Mouse (Mus musculus) MEL (cell line): ENCODE data around the gene Mlip. TPM values are rescaled to one million over a fixed set of nuclear protein-coding genes. Genes with fewer than 3 reads are reported as not detected.

Source experiments
- DNase-seq: peaks from one replicate; pipeline ENCODE4 v3.0.0; 2011; ENCODE audit warnings: low read depth, low spot score
- H3K27ac ChIP-seq: 2 replicates; pipeline ENCODE4 v1.5.1; 2012; ENCODE audit warnings: low read depth, mild to moderate bottlenecking, control low read depth, low read length, moderate library complexity; ENCODE audit not compliant: control insufficient read depth
- H3K27me3 ChIP-seq, 2 experiments: fragments of 150-350 bp in 1 of 2; sonication (generic) in 1 of 2; 2 replicates each; pipeline ENCODE4 v1.6.1; 2012; ENCODE audit warnings: low read length in 2 of 2, mild to moderate bottlenecking in 2 of 2, improper control_type of control experiment in 1 of 2, moderate library complexity in 1 of 2; ENCODE audit not compliant: insufficient read depth in 2 of 2, control insufficient read depth in 1 of 2
- H3K36me3 ChIP-seq, 2 experiments: 2 replicates each; pipeline ENCODE4 v1.6.1; 2012 to 2014; ENCODE audit warnings: low read length in 2 of 2, improper control_type of control experiment in 1 of 2, inconsistent platforms in 1 of 2, mild to moderate bottlenecking in 1 of 2; ENCODE audit not compliant: insufficient read depth in 2 of 2, control insufficient read depth in 1 of 2
- H3K4me1 ChIP-seq, 2 experiments: fragments of 150-350 bp in 1 of 2; sonication (generic) in 1 of 2; 2 replicates each; pipeline ENCODE4 v1.6.1; 2012; ENCODE audit warnings: low read length in 2 of 2, improper control_type of control experiment in 1 of 2, mild to moderate bottlenecking in 1 of 2; ENCODE audit not compliant: insufficient read depth in 2 of 2, control insufficient read depth in 1 of 2
- H3K4me3 ChIP-seq, 2 experiments: fragments of 150-350 bp in 1 of 2; sonication (generic) in 1 of 2; 2 replicates each; pipeline ENCODE4 v1.5.1; 2012; ENCODE audit warnings: low read depth in 2 of 2, low read length in 2 of 2, mild to moderate bottlenecking in 2 of 2, moderate library complexity in 2 of 2, control low read depth in 1 of 2, improper control_type of control experiment in 1 of 2; ENCODE audit not compliant: control insufficient read depth in 1 of 2, insufficient read depth in 1 of 2
- H3K79me2 ChIP-seq: 2 replicates; pipeline ENCODE4 v1.6.1; 2012; ENCODE audit warnings: mild to moderate bottlenecking, low read length, moderate library complexity; ENCODE audit not compliant: control insufficient read depth, poor library complexity, insufficient read depth
- H3K9ac ChIP-seq: 2 replicates; pipeline ENCODE4 v1.6.1; 2012; ENCODE audit warnings: low read depth, mild to moderate bottlenecking, control low read depth, low read length, moderate library complexity; ENCODE audit not compliant: control insufficient read depth, poor library complexity, severe bottlenecking
- H3K9me3 ChIP-seq: fragments of 150-350 bp; sonication (generic); replicated peaks from 2 replicates; pipeline ENCODE4 v1.6.1; 2012; ENCODE audit warnings: mild to moderate bottlenecking, low read length, improper control_type of control experiment, moderate library complexity; ENCODE audit not compliant: insufficient read depth
- CTCF ChIP-seq, 3 experiments: IDR thresholded peaks in 2 of 3; conservative IDR thresholded peaks in 1 of 3; 2 replicates each; pipeline ENCODE4 v1.5.1; 2011 to 2012; ENCODE audit warnings: low read length in 3 of 3, low read depth in 2 of 3, mild to moderate bottlenecking in 2 of 3, improper control_type of control experiment in 1 of 3, inconsistent platforms in 1 of 3, mixed read lengths in 1 of 3, moderate library complexity in 1 of 3; ENCODE audit not compliant: control insufficient read depth in 1 of 3, insufficient read depth in 1 of 3, poor library complexity in 1 of 3, severe bottlenecking in 1 of 3
- E2F4 ChIP-seq: IDR thresholded peaks from 2 replicates; pipeline ENCODE4 v1.6.1; 2011; ENCODE audit warnings: low read depth, low read length, improper control_type of control experiment, borderline replicate concordance
- ELF1 ChIP-seq: IDR thresholded peaks from 2 replicates; pipeline ENCODE4 v1.6.1; 2014; ENCODE audit warnings: low read depth, mild to moderate bottlenecking, inconsistent platforms, low read length, improper control_type of control experiment, moderate library complexity
- ETS1 ChIP-seq: IDR thresholded peaks from 2 replicates; pipeline ENCODE4 v1.6.1; 2012; ENCODE audit warnings: low read depth, mild to moderate bottlenecking, inconsistent platforms, low read length, improper control_type of control experiment, moderate library complexity
- GATA1 ChIP-seq: IDR thresholded peaks from 2 replicates; pipeline ENCODE4 v1.6.1; 2011; ENCODE audit warnings: low read depth, low read length, improper control_type of control experiment
- HCFC1 ChIP-seq: IDR thresholded peaks from 2 replicates; pipeline ENCODE4 v1.6.1; 2012; ENCODE audit warnings: low read depth, mild to moderate bottlenecking, inconsistent platforms, low read length, improper control_type of control experiment, moderate library complexity
- JUND ChIP-seq: IDR thresholded peaks from 2 replicates; pipeline ENCODE4 v1.6.1; 2011; ENCODE audit warnings: low read depth, mild to moderate bottlenecking, improper control_type of control experiment, low read length
- KAT2A ChIP-seq: conservative IDR thresholded peaks from 2 replicates; pipeline ENCODE4 v1.6.1; 2012; ENCODE audit warnings: low read depth, low read length, improper control_type of control experiment, inconsistent platforms
- MAFK ChIP-seq: IDR thresholded peaks from 2 replicates; pipeline ENCODE4 v1.6.1; 2011; ENCODE audit warnings: low read depth, mild to moderate bottlenecking, low read length, improper control_type of control experiment, borderline replicate concordance
- MAX ChIP-seq: IDR thresholded peaks from 2 replicates; pipeline ENCODE4 v1.6.1; 2011; ENCODE audit warnings: low read length, improper control_type of control experiment
- MEF2A ChIP-seq: IDR thresholded peaks from 2 replicates; pipeline ENCODE4 v1.6.1; 2014; ENCODE audit warnings: low read depth, mild to moderate bottlenecking, inconsistent platforms, low read length, improper control_type of control experiment; ENCODE audit not compliant: poor library complexity, insufficient replicate concordance, severe bottlenecking; ENCODE audit errors: extremely low read depth
- MXI1 ChIP-seq: IDR thresholded peaks from 2 replicates; pipeline ENCODE4 v1.6.1; 2011; ENCODE audit warnings: mild to moderate bottlenecking, low read depth, low read length, improper control_type of control experiment
- MYC ChIP-seq: IDR thresholded peaks from 2 replicates; pipeline ENCODE4 v1.6.1; 2011; ENCODE audit warnings: low read depth, mild to moderate bottlenecking, low read length, improper control_type of control experiment, moderate library complexity
- NRF1 ChIP-seq: IDR thresholded peaks from 2 replicates; pipeline ENCODE4 v1.6.1; 2014; ENCODE audit warnings: low read depth, mild to moderate bottlenecking, inconsistent platforms, low read length, improper control_type of control experiment, moderate library complexity; ENCODE audit not compliant: poor library complexity, insufficient read depth, severe bottlenecking
- POLR2A ChIP-seq, 2 experiments: IDR thresholded peaks; 2 replicates each; pipeline ENCODE4 v1.6.1; 2011 to 2012; ENCODE audit warnings: low read length in 2 of 2, mild to moderate bottlenecking in 2 of 2, control low read depth in 1 of 2, improper control_type of control experiment in 1 of 2, low read depth in 1 of 2, moderate library complexity in 1 of 2; ENCODE audit not compliant: control insufficient read depth in 1 of 2, insufficient read depth in 1 of 2, poor library complexity in 1 of 2
- POLR2AphosphoS5 ChIP-seq: IDR thresholded peaks from 2 replicates; pipeline ENCODE4 v1.6.1; 2012; ENCODE audit warnings: low read depth, borderline replicate concordance, mild to moderate bottlenecking, inconsistent platforms, low read length, moderate library complexity, mixed read lengths
- SIN3A ChIP-seq: IDR thresholded peaks from 2 replicates; pipeline ENCODE4 v1.6.1; 2012; ENCODE audit warnings: low read length, improper control_type of control experiment, inconsistent platforms
- TAL1 ChIP-seq: IDR thresholded peaks from 2 replicates; pipeline ENCODE4 v1.6.1; 2012; ENCODE audit warnings: mild to moderate bottlenecking, inconsistent platforms, low read length, moderate library complexity, mixed read lengths
- TBP ChIP-seq: IDR thresholded peaks from 2 replicates; pipeline ENCODE4 v1.8.0; 2011; ENCODE audit warnings: low read depth, low read length, improper control_type of control experiment
- TCF12 ChIP-seq: IDR thresholded peaks from 2 replicates; pipeline ENCODE4 v1.6.1; 2014; ENCODE audit warnings: low read depth, mild to moderate bottlenecking, inconsistent platforms, low read length, improper control_type of control experiment, moderate library complexity
- UBTF ChIP-seq: IDR thresholded peaks from 2 replicates; pipeline ENCODE4 v1.6.1; 2012; ENCODE audit warnings: low read depth, mild to moderate bottlenecking, inconsistent platforms, low read length, improper control_type of control experiment, moderate library complexity, borderline replicate concordance; ENCODE audit not compliant: insufficient read depth
- USF1 ChIP-seq: IDR thresholded peaks from 2 replicates; pipeline ENCODE4 v1.6.1; 2014; ENCODE audit warnings: low read depth, mild to moderate bottlenecking, inconsistent platforms, low read length, improper control_type of control experiment, moderate library complexity
- USF2 ChIP-seq, 2 experiments: IDR thresholded peaks; 2 replicates each; pipeline ENCODE4 v1.6.1; 2011 to 2012; ENCODE audit warnings: improper control_type of control experiment in 2 of 2, low read length in 2 of 2, borderline replicate concordance in 1 of 2, inconsistent platforms in 1 of 2, low read depth in 1 of 2, mild to moderate bottlenecking in 1 of 2; ENCODE audit not compliant: insufficient read depth in 1 of 2
- ZC3H11A ChIP-seq: IDR thresholded peaks from 2 replicates; pipeline ENCODE4 v1.6.1; 2012; ENCODE audit warnings: low read depth, mild to moderate bottlenecking, inconsistent platforms, low read length, improper control_type of control experiment
- ZKSCAN1 ChIP-seq: IDR thresholded peaks from 2 replicates; pipeline ENCODE4 v1.6.1; 2012; ENCODE audit warnings: low read depth, mild to moderate bottlenecking, inconsistent platforms, low read length, improper control_type of control experiment, moderate library complexity
- ZMIZ1 ChIP-seq: IDR thresholded peaks from 2 replicates; pipeline ENCODE4 v1.6.1; 2012; ENCODE audit warnings: low read depth, mild to moderate bottlenecking, inconsistent platforms, low read length, improper control_type of control experiment, moderate library complexity
- polyA plus RNA-seq, 2 experiments: library from polyadenylated mRNA; stranded (reverse) in 1 of 2; unstranded in 1 of 2; fragments of >175 nt in 1 of 2; fragments of >200 nt in 1 of 2; gene quantifications; 2 replicates each; pipeline versions ENCODE4 v1.2.1 to v1.2.4; 2012; ENCODE audit warnings: low replicate concordance in 2 of 2, low read depth in 1 of 2; ENCODE audit not compliant: insufficient read length in 2 of 2, insufficient read depth in 1 of 2, missing spikeins in 1 of 2
- total RNA-seq: library from RNA; depleted of rRNA; stranded (reverse); fragments of 300-350 nt; gene quantifications from 2 replicates; pipeline ENCODE4 v1.2.3, GENCODE M21; 2012

Mlip gene
- total and polyA plus RNA-seq, 3 experiments: 0.04 TPM; not detected in 2

DNA sequence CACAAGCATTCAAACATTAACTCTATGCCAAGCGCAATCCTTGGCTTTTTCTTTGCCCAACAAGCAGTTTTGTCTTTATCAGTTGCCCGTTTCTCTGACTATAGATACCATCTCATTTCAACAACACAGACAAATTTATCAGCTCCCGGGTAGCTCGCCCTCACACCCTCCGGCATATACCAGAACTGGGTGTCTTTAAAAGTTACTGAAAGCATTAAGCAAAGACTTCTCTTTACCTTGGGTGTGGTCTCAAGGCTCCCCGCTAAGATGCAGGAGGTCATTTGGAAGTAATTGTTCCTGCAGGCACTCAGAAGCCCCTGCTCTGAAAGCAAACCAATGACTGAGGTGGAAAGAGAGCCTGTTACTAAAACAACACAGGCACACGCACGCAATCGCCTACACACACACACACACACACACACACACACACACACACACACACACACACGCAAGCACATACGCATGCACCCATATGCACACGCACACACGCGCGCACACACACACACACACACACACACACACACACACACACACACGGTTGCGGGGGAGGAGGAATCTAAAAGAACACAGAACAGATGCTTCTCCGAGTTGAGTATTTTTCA, 101.2 kb downstream of the Mlip start:
- Histone ChIP-seq H3K4me3 (no peak overlapping the region), H3K27me3 (no peaks in the 10 kb centered on the region; a peak in 1 of 4 replicates), H3K27ac (no peak overlapping the region), H3K9me3 (no peaks in the 10 kb centered on the region), H3K4me1 (no peaks in the 10 kb centered on the region), H3K9ac (no peak overlapping the region), H3K79me2 (no peaks in the 10 kb centered on the region), H3K36me3 (no peaks in the 10 kb centered on the region)
- DNase-seq: no peak
- no peak for TF ChIP-seq ZC3H11A
- TF ChIP-seq POLR2AphosphoS5: no peak
- TF ChIP-seq ZKSCAN1: no peak
- no peak for TF ChIP-seq MAX
- no peak for TF ChIP-seq MXI1
- no peak for TF ChIP-seq USF2 (IDR thresholded peaks at IDR 0.05; ENCODE audit: borderline replicate concordance in 1 of 2, insufficient read depth in 1 of 2, low read depth in 1 of 2, low read length in 2 of 2)
- no peak for TF ChIP-seq TBP
- TF ChIP-seq NRF1: no peak
- no peak for TF ChIP-seq UBTF
- TF ChIP-seq TCF12: no peak
- no peak for TF ChIP-seq SIN3A
- no peak for TF ChIP-seq MAFK
- TF ChIP-seq ELF1: no peak
- TF ChIP-seq HCFC1: no peak
- TF ChIP-seq E2F4: no peak
- TF ChIP-seq POLR2A (IDR thresholded peaks at IDR 0.05; ENCODE audit: control insufficient read depth in 1 of 2, insufficient read depth in 1 of 2, low read depth in 1 of 2, low read length in 2 of 2, poor library complexity in 1 of 2): no peak

DNA sequence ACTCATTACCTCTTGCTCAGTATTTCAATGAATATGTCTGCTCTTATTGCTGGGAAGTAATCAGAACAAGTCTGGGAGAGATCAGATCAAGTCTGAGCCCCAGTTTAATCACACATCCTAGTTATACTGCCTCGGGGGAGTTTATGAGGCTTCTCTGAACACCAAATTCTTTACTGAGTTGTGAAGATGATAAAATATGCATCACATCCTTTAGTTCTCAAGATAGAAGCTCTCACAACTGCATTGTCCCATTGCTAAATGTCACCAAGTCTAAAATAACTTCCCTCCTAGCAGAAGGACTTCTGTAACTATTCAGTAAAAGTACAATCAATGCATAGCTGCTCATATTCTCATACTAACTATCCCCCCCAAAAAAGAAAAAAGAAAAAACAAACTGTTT, 154.5 kb downstream of the Mlip start:
- Histone ChIP-seq H3K4me1 (no peaks in the 10 kb centered on the region), H3K27ac (no peak overlapping the region), H3K4me3 (no peak overlapping the region), H3K27me3 (no peaks in the 10 kb centered on the region), H3K9ac (no peak overlapping the region), H3K79me2 (no peaks in the 10 kb centered on the region), H3K36me3 (no peaks in the 10 kb centered on the region), H3K9me3 (no peaks in the 10 kb centered on the region)
- no peak for TF ChIP-seq MYC
- TF ChIP-seq MEF2A: no peak
- TF ChIP-seq ETS1: no peak
- TF ChIP-seq TAL1: no peak
- no peak for TF ChIP-seq ELF1
- no peak for TF ChIP-seq KAT2A
- no peak for TF ChIP-seq MXI1
- no peak for TF ChIP-seq TCF12
- no peak for TF ChIP-seq JUND
- TF ChIP-seq SIN3A: no peak
- no peak for TF ChIP-seq ZMIZ1
- no peak for TF ChIP-seq CTCF (IDR thresholded peaks at IDR 0.05 in 2 of 3, conservative IDR thresholded peaks at IDR 0.05 in 1 of 3; ENCODE audit: control insufficient read depth in 1 of 3, insufficient read depth in 1 of 3, low read depth in 2 of 3, low read length in 3 of 3, poor library complexity in 1 of 3, severe bottlenecking in 1 of 3)
- TF ChIP-seq USF2 (IDR thresholded peaks at IDR 0.05; ENCODE audit: borderline replicate concordance in 1 of 2, insufficient read depth in 1 of 2, low read depth in 1 of 2, low read length in 2 of 2): no peak
- no peak for TF ChIP-seq GATA1
- TF ChIP-seq USF1: no peak
- no peak for DNase-seq
